ENCODE assay signal across 27 mouse cellular contexts in the genomic region with DNA sequence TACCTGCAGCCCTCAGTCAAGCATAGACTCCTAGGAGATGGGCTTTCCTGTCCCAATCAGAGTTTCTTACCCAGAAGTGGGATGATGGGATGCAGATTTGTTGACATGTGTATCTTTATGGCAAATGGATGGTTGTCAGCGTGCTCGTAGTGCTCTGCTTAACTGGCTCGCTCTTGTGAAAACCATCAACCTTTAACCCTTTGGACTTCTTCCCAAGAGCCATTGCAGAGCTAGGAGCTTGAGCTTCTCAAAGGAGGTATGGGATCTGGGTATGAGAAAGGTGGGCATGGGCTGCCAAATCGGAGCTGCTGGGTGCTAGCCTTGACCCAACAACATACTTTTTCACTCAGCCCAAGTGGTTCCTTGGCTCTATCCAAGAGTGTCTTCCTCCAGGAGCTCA. TPM values are rescaled to one million over a fixed set of nuclear protein-coding genes. Genes with fewer than 3 reads are reported as not detected.
"Had no signal": no experiment of that assay in that cellular context is flagged by ENCODE, and none has a peak within 500 bp of the region (broad histone marks: within the 10 kb centered on the region; RNA-seq: fewer than 3 reads in every experiment).

No protein-coding gene starts in this region.

- DNase-seq: forebrain, postnatal 0 days; gastrocnemius, postnatal 14 days; gastrocnemius, postnatal 36 days; heart, adult 18-20 months; heart, postnatal 14 days; heart, postnatal 36 days; layer of hippocampus, adult 9-11 months; layer of hippocampus, postnatal 36 days; left cerebral cortex, postnatal 4 days; liver, embryonic 13.5 days; lung, adult 18-20 months had no signal

- H3K4me2 ChIP-seq: forebrain, embryonic 15.5 days; heart, embryonic 13.5 days; heart, embryonic 15.5 days; hindbrain, embryonic 13.5 days; hindbrain, embryonic 15.5 days; limb, embryonic 13.5 days; limb, embryonic 15.5 days; liver, embryonic 11.5 days; liver, embryonic 13.5 days; liver, embryonic 15.5 days had no signal

- H3K9me3 ChIP-seq: forebrain, embryonic 15.5 days; heart, embryonic 10.5 days; heart, embryonic 13.5 days; heart, embryonic 15.5 days; hindbrain, embryonic 13.5 days; hindbrain, embryonic 15.5 days; limb, embryonic 13.5 days; limb, embryonic 15.5 days; liver, embryonic 13.5 days; liver, embryonic 15.5 days had no signal

- H3K9ac ChIP-seq: forebrain, embryonic 15.5 days; forebrain, postnatal 0 days; heart, embryonic 13.5 days; heart, embryonic 15.5 days; hindbrain, embryonic 13.5 days; hindbrain, embryonic 15.5 days; limb, embryonic 13.5 days; limb, embryonic 15.5 days; liver, embryonic 13.5 days; liver, embryonic 15.5 days had no signal

- H3K27ac ChIP-seq: forebrain, embryonic 15.5 days; heart, embryonic 10.5 days; heart, embryonic 13.5 days; heart, embryonic 15.5 days; hindbrain, embryonic 13.5 days; hindbrain, embryonic 15.5 days; hindbrain, postnatal 0 days; limb, embryonic 13.5 days; limb, embryonic 15.5 days; liver, embryonic 13.5 days; liver, embryonic 15.5 days had no signal

- ATAC-seq: forebrain, embryonic 15.5 days; forebrain, postnatal 0 days; hindbrain, postnatal 0 days; intestine, embryonic 16.5 days had no signal

- H3K4me3 ChIP-seq: forebrain, embryonic 15.5 days; heart, embryonic 10.5 days; heart, embryonic 13.5 days; heart, embryonic 15.5 days; hindbrain, embryonic 13.5 days; hindbrain, embryonic 15.5 days; limb, embryonic 13.5 days; limb, embryonic 15.5 days; liver, embryonic 13.5 days; liver, embryonic 15.5 days had no signal

- H3K27me3 ChIP-seq: forebrain, embryonic 15.5 days; heart, embryonic 13.5 days; heart, embryonic 15.5 days; hindbrain, embryonic 13.5 days; hindbrain, embryonic 15.5 days; limb, embryonic 13.5 days; limb, embryonic 15.5 days; liver, embryonic 13.5 days; liver, embryonic 15.5 days had no signal

- H3K4me1 ChIP-seq: forebrain, embryonic 15.5 days; hindbrain, embryonic 13.5 days; hindbrain, embryonic 15.5 days; limb, embryonic 13.5 days; limb, embryonic 15.5 days had no signal

RNA-seq across cellular contexts. Expression of gene Prkag3, which starts 53.2 kb away (rescaled TPM):
- total RNA-seq: forebrain, postnatal 0 days; hematopoietic stem cell, adult 5-6 weeks; hindbrain, postnatal 0 days; layer of hippocampus, postnatal 36 days; left cerebral cortex, postnatal 10 days; left cerebral cortex, postnatal 25 days; left cerebral cortex, postnatal 4 days had no signal
- polyA plus RNA-seq: forebrain, embryonic 15.5 days; forebrain, postnatal 0 days; hindbrain, embryonic 15.5 days; hindbrain, postnatal 0 days; limb, embryonic 11.5 days; liver, embryonic 11.5 days had no signal
